Mouse (Mus musculus) cortical plate, adult 2 months (tissue): ENCODE data around the gene Msln. TPM values are rescaled to one million over a fixed set of nuclear protein-coding genes. Genes with fewer than 3 reads are reported as not detected.

ENCODE experiments used
- H3K27ac ChIP-seq: fragments of 200-500 bp; 2 replicates; pipeline ENCODE4 v1.5.1; 2012; ENCODE audit warnings: low read length, control low read depth, inconsistent platforms; ENCODE audit not compliant: insufficient read depth
- H3K4me1 ChIP-seq: fragments of 200-500 bp; 2 replicates; pipeline ENCODE4 v1.6.1; 2011; ENCODE audit warnings: low read length; ENCODE audit not compliant: control insufficient read depth, insufficient read depth
- H3K4me3 ChIP-seq: fragments of 200-500 bp; 2 replicates; pipeline ENCODE4 v1.5.1; 2011; ENCODE audit warnings: mild to moderate bottlenecking, low read length, control low read depth; ENCODE audit not compliant: insufficient read depth
- CTCF ChIP-seq: fragments of 200-500 bp; IDR thresholded peaks from 2 replicates; pipeline ENCODE4 v1.5.1; 2011; ENCODE audit warnings: mild to moderate bottlenecking, control low read depth, low read length; ENCODE audit not compliant: insufficient read depth; ENCODE audit errors: extremely low read depth
- POLR2A ChIP-seq: fragments of 200-500 bp; IDR thresholded peaks from 2 replicates; pipeline ENCODE4 v1.6.1; 2011; ENCODE audit warnings: mild to moderate bottlenecking, low read length, control low read depth; ENCODE audit not compliant: insufficient read depth; ENCODE audit errors: extremely low read depth
- polyA plus RNA-seq: library from polyadenylated mRNA; depleted of rRNA; stranded (reverse); fragments of >200 nt; gene quantifications from 2 replicates; pipeline ENCODE4 v1.2.3, GENCODE M21; 2012

Gene Msln
- polyA plus RNA-seq, 1 experiment, result 2.3 TPM

DNA sequence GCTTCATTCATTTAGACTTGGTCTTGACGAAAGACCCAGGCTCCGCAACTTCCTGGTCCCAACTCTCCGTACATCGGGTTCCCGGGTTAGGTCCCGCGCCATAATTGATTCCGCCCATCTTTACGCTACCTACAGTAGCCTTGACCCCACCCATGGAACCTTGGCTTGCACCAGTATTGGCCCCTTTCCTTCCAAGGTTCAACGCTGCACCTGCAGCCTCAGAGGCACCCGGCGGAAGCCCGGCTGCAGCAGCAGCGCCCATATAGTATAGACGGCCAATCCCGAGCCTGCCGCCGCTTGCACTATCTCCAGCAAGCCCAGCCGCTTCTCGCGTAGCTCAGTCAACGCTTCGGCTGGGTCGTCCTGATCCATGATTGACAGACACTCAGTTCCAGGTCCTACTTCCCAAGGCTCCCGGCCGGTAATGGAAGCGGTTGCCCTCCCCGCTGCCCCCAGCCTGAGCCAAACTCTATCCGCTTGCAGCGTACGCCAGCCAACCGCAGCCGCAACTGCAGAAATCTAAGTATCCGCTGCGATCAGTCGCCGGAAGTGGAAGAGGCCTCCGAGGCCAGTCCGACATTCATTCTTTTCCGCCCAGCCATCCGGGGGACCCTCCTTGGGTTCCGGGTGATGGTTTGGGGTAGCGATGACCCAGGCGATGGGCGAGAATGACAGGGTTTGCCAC lies 37.8 kb upstream of the Msln start:
- Histone ChIP-seq H3K4me1 (peaks cover 5% of the 10 kb centered on the region), H3K27ac (peak overlapping the region; percentile 71), H3K4me3 (peak overlapping the region; percentile 75)
- TF ChIP-seq CTCF (no peak), POLR2A (peak; percentile 86)

GRCm38 (mm10) chr17:25791320-25791842 lies 37.2 kb upstream of the Msln start:
- H3K27ac ChIP-seq, result no peak overlapping the region
- H3K4me3 ChIP-seq, result peak overlapping the region; percentile 75
- no peak for TF ChIP-seq CTCF
- TF ChIP-seq POLR2A, result no peak
- H3K4me1 ChIP-seq, result peaks cover 5% of the 10 kb centered on the region

DNA sequence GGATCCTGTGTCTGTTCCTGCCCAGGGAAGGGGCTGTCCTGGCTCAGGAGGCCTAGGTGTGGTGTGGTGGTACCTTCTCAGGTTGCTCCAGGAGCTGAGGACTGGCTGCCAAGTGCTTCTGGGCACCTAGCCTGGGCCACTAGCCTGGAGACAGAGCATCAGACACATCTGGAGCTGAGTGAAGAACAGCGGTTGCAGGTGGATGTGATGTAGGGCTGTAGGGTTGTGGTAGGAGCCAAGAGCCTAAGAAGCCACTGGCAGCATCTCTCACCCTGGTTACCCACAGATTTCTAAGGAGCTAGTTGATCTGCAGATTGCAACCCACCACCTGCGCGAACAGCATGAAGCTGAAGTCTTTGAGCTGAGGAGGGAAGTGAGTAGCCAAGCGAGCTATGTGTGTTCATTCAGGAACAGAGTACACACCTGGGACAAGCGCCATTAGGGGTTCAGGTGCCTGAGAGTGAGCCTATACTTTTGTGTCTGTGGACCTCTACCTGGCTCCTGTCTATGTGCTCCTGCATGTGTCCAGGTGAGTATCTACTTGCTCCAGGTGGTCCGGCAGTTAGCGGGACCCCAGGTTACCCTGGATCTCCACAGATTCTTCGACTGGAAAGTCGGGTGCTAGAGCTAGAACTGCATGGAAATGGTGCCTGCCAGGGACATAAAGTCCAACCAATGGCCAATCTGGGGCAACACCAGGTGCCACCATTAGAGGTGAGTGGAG lies 32.8 kb upstream of the Msln start:
- Histone ChIP-seq H3K4me3 (no peak overlapping the region), H3K27ac (no peak overlapping the region), H3K4me1 (peaks cover 10% of the 10 kb centered on the region)
- TF ChIP-seq POLR2A (0 out of 2 replicates have a peak, but pooled peaks have one; percentile 5), CTCF (no peak)

- peak within 1 kb of the TSS; percentile 74 for H3K4me3 ChIP-seq
- peaks cover 8% of the 10 kb centered on the region for H3K4me1 ChIP-seq
- TF ChIP-seq POLR2A (no peak), CTCF (no peak)
- 0 out of 2 replicates have a peak within 1 kb of the TSS, but pooled peaks have one; percentile 55 for H3K27ac ChIP-seq
Measured at GRCm38 (mm10) chr17:25786280-25786679, 32.1 kb upstream of the Msln start, which contains the start of gene Ccdc78. Gene Ccdc78 (plus strand): TSS chr17:25786580.

DNA sequence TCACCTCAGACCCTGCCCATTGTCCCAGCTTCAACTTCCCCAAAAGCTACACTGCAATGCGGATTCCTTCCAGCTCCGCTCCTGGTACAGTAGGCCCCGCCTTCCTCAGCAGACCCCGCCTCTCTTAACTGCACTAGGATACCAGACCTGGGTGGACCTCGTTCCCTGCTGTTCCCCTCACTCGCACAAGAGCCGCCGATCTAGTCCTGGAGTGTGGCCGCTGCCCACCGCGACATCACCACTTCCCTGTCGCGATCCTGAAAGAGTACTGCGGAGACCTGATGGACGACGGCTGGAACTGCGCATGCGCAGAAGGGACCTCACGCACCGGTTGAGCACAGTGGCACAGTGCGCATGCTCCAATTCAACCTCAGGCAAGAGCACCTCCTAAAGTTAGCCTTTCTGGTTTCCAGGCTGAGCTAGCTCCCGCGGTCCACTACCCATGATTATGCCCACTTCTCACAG lies 31.1 kb upstream of the Msln start, which contains the start of gene Haghl:
Gene Haghl (minus strand): TSS at position 393 of the 465 bp plus-strand sequence.
- Histone ChIP-seq H3K27ac (peak within 1 kb of the TSS; percentile 55; the same call in 1 of the 2 replicates), H3K4me3 (peak within 1 kb of the TSS; percentile 74), H3K4me1 (peaks cover 7% of the 10 kb centered on the region)
- TF ChIP-seq POLR2A (peak; percentile 94), CTCF (no peak)

GRCm38 (mm10) chr17:25783861-25784574 lies 29.8 kb upstream of the Msln start:
- Histone ChIP-seq H3K27ac (no peak overlapping the region), H3K4me3 (peak overlapping the region; percentile 74), H3K4me1 (peaks cover 7% of the 10 kb centered on the region)
- TF ChIP-seq POLR2A, result no peak
- TF ChIP-seq CTCF, result no peak

DNA sequence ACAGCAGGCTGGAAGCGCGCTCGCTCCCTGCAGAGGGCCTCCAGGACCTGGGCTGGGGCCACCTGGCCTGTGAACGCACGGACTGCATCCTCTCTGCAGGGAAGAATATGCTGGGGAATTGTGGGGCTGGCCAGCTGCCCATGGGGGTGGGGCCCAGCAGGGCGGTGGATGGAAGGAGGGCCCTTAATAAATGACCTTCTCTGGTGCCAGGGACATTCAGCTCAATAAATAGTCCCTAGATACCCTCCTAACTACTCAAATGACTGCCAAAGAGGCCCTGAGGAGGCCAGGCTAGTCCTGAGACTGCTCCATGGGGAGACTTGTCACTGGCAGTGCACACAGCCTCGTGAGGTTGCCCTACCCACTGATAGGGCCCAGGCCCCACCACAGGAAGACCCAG lies 28.9 kb upstream of the Msln start:
- TF ChIP-seq POLR2A, result 0 out of 2 replicates have a peak, but pooled peaks have one; percentile 11
- no peak for TF ChIP-seq CTCF
- Histone ChIP-seq H3K4me3 (peak overlapping the region; percentile 74; the same call in 1 of the 2 replicates), H3K27ac (no peak overlapping the region), H3K4me1 (peaks cover 7% of the 10 kb centered on the region)

DNA sequence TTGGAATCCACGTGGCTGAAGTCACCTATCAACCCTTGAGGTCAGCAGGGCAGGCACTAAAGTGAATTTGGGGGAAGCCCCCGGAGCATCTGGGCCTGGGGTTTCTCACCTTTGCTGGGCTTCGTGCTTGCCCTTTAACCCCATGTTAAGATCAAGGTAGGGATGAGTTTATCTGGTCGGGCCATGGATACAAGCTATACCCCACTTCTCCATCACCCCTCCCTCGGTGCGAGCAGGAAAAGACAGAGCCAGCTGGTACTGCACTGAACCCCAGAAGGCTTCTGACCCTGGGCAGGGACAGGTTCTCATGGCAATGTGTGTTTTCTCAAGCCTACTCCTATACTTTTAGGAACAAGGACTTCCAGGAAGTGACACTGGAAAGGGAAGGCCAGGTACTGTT lies 27.2 kb upstream of the Msln start:
- TF ChIP-seq CTCF (no peak), POLR2A (no peak)
- H3K27ac ChIP-seq, result no peak overlapping the region

GRCm38 (mm10) chr17:25777948-25778347 lies 23.8 kb upstream of the Msln start:
- TF ChIP-seq CTCF, result no peak
- TF ChIP-seq POLR2A, result no peak
- Histone ChIP-seq H3K4me3 (no peak overlapping the region), H3K4me1 (peaks cover 4% of the 10 kb centered on the region; the same call in 1 of the 2 replicates), H3K27ac (no peak overlapping the region)

More for the DNA sequence above, 27.2 kb upstream of the Msln start:
- H3K4me1 ChIP-seq, result peaks cover 7% of the 10 kb centered on the region
- H3K4me3 ChIP-seq, result no peak overlapping the region
